Mouse (Mus musculus) embryonic facial prominence, embryonic 11.5 days (tissue): ENCODE measurements around the gene Tnfrsf13c. TPM values are rescaled to one million over a fixed set of nuclear protein-coding genes. Genes with fewer than 3 reads are reported as not detected.

Source experiments
- ATAC-seq: fragments of 200-750 bp; cut with Nextera tagmentation; replicated peaks from 2 replicates; pipeline ENCODE4 v1.8.0; 2017; ENCODE audit warnings: low read depth; ENCODE audit not compliant: insufficient number of reproducible peaks, low FRiP score, low TSS enrichment
- DNase-seq: peaks from one replicate; pipeline ENCODE4 v3.0.0-alpha.2; 2015; ENCODE audit warnings: low spot score
- H3K27ac ChIP-seq: fragments of 300-500 bp; sonication (generic); replicated peaks from 2 replicates; pipeline ENCODE4 v1.5.1; 2014; ENCODE audit warnings: mild to moderate bottlenecking, low read depth, low read length, control low read depth
- H3K27me3 ChIP-seq: fragments of 300-500 bp; sonication (generic); 2 replicates; pipeline ENCODE4 v1.6.1; 2014; ENCODE audit warnings: mild to moderate bottlenecking, low read length, moderate library complexity, mixed read lengths; ENCODE audit not compliant: control insufficient read depth, insufficient read depth
- H3K36me3 ChIP-seq: fragments of 300-500 bp; sonication (generic); replicated peaks from 2 replicates; pipeline ENCODE4 v1.6.1; 2014; ENCODE audit warnings: low read depth, mild to moderate bottlenecking, low read length, moderate library complexity, mixed read lengths; ENCODE audit not compliant: control insufficient read depth, insufficient read depth
- H3K4me1 ChIP-seq: fragments of 300-500 bp; sonication (generic); 2 replicates; pipeline ENCODE4 v1.6.1; 2014; ENCODE audit warnings: low read length, mixed read lengths; ENCODE audit not compliant: control insufficient read depth, insufficient read depth
- H3K4me2 ChIP-seq: fragments of 300-500 bp; sonication (generic); 2 replicates; pipeline ENCODE4 v1.6.1; 2014; ENCODE audit warnings: low read depth, mild to moderate bottlenecking, control low read depth, low read length, moderate library complexity
- H3K4me3 ChIP-seq: fragments of 300-500 bp; sonication (generic); 2 replicates; pipeline ENCODE4 v1.5.1; 2014; ENCODE audit warnings: low read depth, low read length, control low read depth
- H3K9ac ChIP-seq: fragments of 300-500 bp; sonication (generic); replicated peaks from 2 replicates; pipeline ENCODE4 v1.6.1; 2014; ENCODE audit warnings: mild to moderate bottlenecking, control low read depth, low read length
- H3K9me3 ChIP-seq: fragments of 300-500 bp; sonication (generic); replicated peaks from 2 replicates; pipeline ENCODE4 v1.6.1; 2016; ENCODE audit warnings: mild to moderate bottlenecking, low read length, inconsistent platforms, mixed read lengths; ENCODE audit not compliant: control insufficient read depth
- WGBS: fragments of 180-500 bp; shearing (Covaris S2); extraction: QIAGEN DNeasy Blood & Tissue Kit; methylation state at CpG from one replicate; pipeline ENCODE4 v1.1.7; 2014; 5-methylcytosine and 5-hydroxymethylcytosine counted together
- polyA plus RNA-seq: library from polyadenylated mRNA; unstranded; fragments of >200 nt; fragmentation: Nextera tagmentation; extraction: Ambion mirVana; gene quantifications from 2 replicates; pipeline ENCODE4 v1.2.1, GENCODE M21; 2014

The Tnfrsf13c gene
- polyA plus RNA-seq, 1 experiment from 2014 or later, result 0.42 TPM

DNA sequence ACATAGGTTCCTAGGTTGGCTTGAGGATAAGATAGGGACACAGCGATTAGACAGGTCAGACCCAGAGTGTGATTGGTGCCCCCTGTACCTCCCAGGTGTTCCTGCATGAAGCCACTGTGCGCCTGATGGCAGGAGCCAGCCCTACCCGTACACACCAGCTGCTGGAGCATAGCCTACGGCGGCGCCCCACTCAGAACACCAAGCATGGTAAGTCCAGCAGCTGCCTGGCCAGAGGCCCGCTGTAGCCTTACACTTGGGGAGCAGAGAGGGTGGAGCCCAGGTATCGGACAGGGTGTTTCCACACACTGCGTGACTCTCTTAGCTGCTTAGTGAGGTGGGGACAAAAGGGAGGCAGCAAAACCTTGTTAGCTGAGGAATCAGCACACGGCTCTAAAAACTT is 21.1 kb downstream of the Tnfrsf13c start:
- Histone ChIP-seq H3K4me3 (no peak overlapping the region), H3K9ac (no peak overlapping the region), H3K9me3 (no peaks in the 10 kb centered on the region), H3K4me2 (no peak overlapping the region), H3K4me1 (no peaks in the 10 kb centered on the region; the same call in 1 of the 2 replicates), H3K36me3 (peaks cover 26% of the 10 kb centered on the region), H3K27me3 (peaks cover 28% of the 10 kb centered on the region), H3K27ac (no peak overlapping the region)
- 92% methylated on average over 10 of the region's 10 CpGs for WGBS
- DNase-seq (no peak), ATAC-seq (no peak)

DNA sequence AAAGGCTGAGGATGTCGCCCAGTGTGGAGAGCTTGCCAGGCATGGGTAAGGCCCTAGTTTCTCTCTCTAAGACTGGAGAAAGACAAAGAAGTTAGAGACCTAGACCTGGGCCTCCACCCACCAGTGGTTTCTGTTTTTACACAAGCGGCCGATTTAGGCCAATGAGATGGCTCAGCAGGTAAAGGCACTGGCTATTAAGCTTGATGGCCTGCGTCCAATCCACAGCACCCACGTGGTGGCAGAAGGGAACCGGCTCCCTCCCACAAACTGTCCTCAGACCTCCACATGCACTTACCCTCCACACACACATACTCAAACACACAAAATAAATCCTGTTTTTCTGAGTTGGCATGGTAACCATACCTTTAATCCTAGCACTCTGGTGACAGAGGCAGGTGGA is 22.1 kb downstream of the Tnfrsf13c start:
- 96% methylated on average over 6 of the region's 6 CpGs for WGBS
- ATAC-seq (no peak), DNase-seq (no peak)
- Histone ChIP-seq H3K4me3 (no peak overlapping the region), H3K27me3 (peaks cover 19% of the 10 kb centered on the region), H3K4me2 (no peak overlapping the region), H3K36me3 (peaks cover 26% of the 10 kb centered on the region), H3K9ac (no peak overlapping the region), H3K4me1 (no peaks in the 10 kb centered on the region; the same call in 1 of the 2 replicates), H3K27ac (no peak overlapping the region), H3K9me3 (no peaks in the 10 kb centered on the region)

DNA sequence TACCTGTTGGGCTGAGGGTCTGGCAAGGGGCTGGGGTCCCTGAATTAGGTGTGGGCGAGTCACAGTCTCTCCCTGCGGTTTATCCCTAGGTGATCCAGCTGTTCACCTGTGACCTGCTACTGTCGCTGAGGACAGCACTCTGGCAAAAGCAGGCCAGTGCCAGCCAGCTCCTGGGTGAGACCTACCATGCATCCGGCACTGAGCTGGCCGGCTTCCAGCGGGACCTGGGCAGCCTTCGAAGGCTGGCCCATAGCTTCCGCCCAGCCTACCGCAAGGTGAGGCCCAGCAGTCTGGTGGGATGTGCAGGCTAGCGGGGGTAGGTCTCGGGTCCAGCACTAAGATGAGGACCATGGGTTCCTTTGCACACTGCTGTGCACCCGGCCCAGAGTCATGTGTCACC is 24.6 kb downstream of the Tnfrsf13c start:
- H3K9me3 ChIP-seq, result no peaks in the 10 kb centered on the region
- no peak for ATAC-seq
- DNase-seq, result no peak
- peaks cover 32% of the 10 kb centered on the region for H3K36me3 ChIP-seq
- no peak overlapping the region for H3K27ac ChIP-seq
- no peak overlapping the region for H3K9ac ChIP-seq
- no peak overlapping the region for H3K4me2 ChIP-seq
- WGBS, result 88% methylated on average over 12 of the region's 12 CpGs
- no peaks in the 10 kb centered on the region for H3K4me1 ChIP-seq
- no peak overlapping the region for H3K4me3 ChIP-seq
- H3K27me3 ChIP-seq, result no peaks in the 10 kb centered on the region

DNA sequence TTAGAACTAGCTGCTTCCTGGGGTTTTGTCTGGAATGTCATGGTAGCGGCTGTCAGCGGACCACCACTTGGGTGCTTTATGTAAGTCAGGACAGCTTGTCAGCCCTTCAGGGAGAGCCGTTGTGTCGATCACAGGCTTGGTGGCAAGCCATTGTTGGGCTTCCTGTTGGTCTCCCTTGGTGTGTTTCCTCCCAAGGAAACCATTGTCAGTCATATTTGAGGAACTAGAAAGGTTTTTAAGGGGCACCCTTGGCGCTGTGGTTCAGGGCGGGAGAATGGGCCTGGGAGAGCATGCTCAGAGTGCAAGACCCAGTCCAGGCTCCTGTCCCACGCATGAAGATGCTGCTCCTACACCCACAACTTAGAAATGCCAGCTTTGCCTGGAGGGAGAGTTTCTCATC is 25.8 kb downstream of the Tnfrsf13c start:
- ATAC-seq (no peak), DNase-seq (no peak)
- H3K36me3 ChIP-seq, result peaks cover 31% of the 10 kb centered on the region
- H3K4me2 ChIP-seq, result no peak overlapping the region
- no peak overlapping the region for H3K27ac ChIP-seq
- no peak overlapping the region for H3K9ac ChIP-seq
- no peaks in the 10 kb centered on the region for H3K9me3 ChIP-seq
- H3K4me3 ChIP-seq, result no peak overlapping the region
- H3K27me3 ChIP-seq, result no peaks in the 10 kb centered on the region
- 87% methylated on average over 7 of the region's 7 CpGs for WGBS
- H3K4me1 ChIP-seq, result no peaks in the 10 kb centered on the region

DNA sequence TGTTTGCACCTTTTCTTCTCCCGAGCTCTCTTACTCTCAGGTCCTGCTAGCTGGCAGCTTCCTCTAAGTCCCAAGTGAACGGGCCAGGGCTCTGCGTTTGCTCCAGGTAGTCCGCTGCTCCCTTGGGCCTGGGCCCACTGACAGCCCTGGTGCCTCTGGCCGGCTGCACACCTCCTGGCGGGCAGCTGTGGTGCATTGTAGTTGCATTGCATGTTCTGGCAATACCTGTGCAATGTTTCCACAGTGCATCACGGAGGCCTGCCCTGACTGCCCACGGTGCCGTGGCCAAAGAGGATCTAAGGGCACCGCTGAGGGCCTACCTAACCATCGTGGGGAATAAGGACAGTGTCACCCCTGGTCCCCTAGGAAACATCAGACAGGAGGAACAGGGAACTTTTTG is 26.2 kb downstream of the Tnfrsf13c start:
- H3K9me3 ChIP-seq, result no peaks in the 10 kb centered on the region
- DNase-seq, result no peak
- H3K4me3 ChIP-seq, result no peak overlapping the region
- no peaks in the 10 kb centered on the region for H3K27me3 ChIP-seq
- WGBS, result 93% methylated on average over 11 of the region's 11 CpGs
- peaks cover 29% of the 10 kb centered on the region for H3K36me3 ChIP-seq
- H3K4me1 ChIP-seq, result no peaks in the 10 kb centered on the region
- no peak overlapping the region for H3K9ac ChIP-seq
- no peak for ATAC-seq
- no peak overlapping the region for H3K27ac ChIP-seq
- H3K4me2 ChIP-seq, result no peak overlapping the region

- Histone ChIP-seq H3K4me3 (no peak overlapping the region), H3K36me3 (peaks cover 31% of the 10 kb centered on the region), H3K4me1 (no peaks in the 10 kb centered on the region), H3K9ac (no peak overlapping the region), H3K9me3 (no peaks in the 10 kb centered on the region), H3K27me3 (no peaks in the 10 kb centered on the region), H3K4me2 (no peak overlapping the region), H3K27ac (no peak overlapping the region)
- DNase-seq (no peak), ATAC-seq (no peak)
- 92% methylated on average over 10 of the region's 10 CpGs for WGBS
Measured at GRCm38 (mm10) chr15:82197246-82197750, 26.9 kb downstream of the Tnfrsf13c start.

DNA sequence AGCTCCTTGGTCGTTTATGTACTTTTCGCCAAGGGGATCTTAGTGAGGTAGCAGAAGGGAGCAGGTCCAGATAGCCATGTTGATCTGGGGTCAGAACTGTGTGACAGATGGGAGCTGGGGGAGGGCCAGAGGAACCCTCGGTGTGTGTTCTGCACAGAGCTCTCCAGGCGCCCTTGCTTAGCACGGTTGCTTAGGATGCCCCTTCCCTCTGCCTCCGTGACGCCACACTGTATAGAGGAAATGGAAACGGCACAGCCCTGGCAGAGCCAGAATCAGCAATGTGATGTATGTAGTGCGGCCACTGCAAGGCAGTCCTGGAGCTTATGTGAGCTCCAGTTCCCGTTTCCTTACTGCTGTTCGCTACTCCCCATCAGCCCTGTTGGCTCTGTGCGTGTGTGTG is 27.9 kb downstream of the Tnfrsf13c start:
- H3K27me3 ChIP-seq, result no peaks in the 10 kb centered on the region
- 92% methylated on average over 12 of the region's 12 CpGs for whole genome bisulfite sequencing
- H3K4me1 ChIP-seq, result no peaks in the 10 kb centered on the region
- H3K4me3 ChIP-seq, result no peak overlapping the region
- H3K4me2 ChIP-seq, result no peak overlapping the region
- H3K36me3 ChIP-seq, result peaks cover 27% of the 10 kb centered on the region
- ATAC-seq, result no peak
- H3K9ac ChIP-seq, result no peak overlapping the region
- no peak for DNase-seq
- no peak overlapping the region for H3K27ac ChIP-seq
- H3K9me3 ChIP-seq, result no peaks in the 10 kb centered on the region

- no peak for ATAC-seq
Measured at GRCm38 (mm10) chr15:82192617-82193016, 31.6 kb downstream of the Tnfrsf13c start.

More at GRCm38 (mm10) chr15:82192617-82193016, 31.6 kb downstream of the Tnfrsf13c start:
- 61% methylated on average over 8 of the region's 8 CpGs for WGBS
- Histone ChIP-seq H3K27ac (no peak overlapping the region), H3K36me3 (peaks cover 18% of the 10 kb centered on the region), H3K9ac (no peak overlapping the region), H3K4me2 (no peak overlapping the region), H3K4me3 (no peak overlapping the region), H3K9me3 (no peaks in the 10 kb centered on the region), H3K4me1 (no peaks in the 10 kb centered on the region), H3K27me3 (no peaks in the 10 kb centered on the region)
- no peak for DNase-seq
